Mouse (Mus musculus): ENCODE results near the gene Tmed4. TPM values are rescaled to one million over a fixed set of nuclear protein-coding genes. Genes with fewer than 3 reads are reported as not detected.

Tmed4 gene
- total RNA-seq (2017) = 50.3 and 67.4 TPM in 2 replicates

DNA sequence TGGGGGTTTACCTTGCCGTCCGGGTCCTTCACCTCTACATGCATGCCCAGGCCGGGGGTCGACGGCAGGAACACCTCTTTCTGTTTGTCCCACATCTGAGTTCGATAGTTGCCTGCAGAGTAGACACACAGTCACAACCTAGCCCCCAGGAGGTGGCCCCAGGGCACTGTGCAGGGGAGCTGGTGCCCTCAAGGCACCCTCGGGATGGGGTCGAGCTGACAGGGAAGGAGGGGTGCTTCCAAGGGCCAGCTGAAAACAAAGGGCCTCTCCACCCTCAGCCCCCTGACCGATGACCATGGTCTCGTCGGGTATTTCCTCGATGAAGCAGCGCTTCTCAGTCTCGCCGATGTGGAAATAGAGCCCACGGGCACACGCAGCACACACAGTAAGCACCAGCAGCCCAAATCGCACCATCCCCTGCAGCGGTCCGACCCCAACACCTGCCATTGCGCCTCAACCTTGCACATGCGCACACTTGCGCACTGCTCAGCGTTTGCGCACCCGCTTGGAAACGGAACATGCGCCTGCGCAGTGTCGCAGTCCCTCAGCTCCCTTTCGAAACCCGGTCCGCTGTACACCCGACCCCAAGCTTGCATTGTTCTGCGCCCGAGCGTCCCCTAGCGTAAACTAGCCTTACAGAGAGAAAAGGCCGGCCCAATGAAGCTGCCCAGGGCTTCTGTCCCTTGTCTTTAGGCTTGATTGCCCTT lies at the start of gene Tmed4:
Gene Tmed4 (minus strand): TSS at position 484 of the 707 bp plus-strand sequence.
- ATAC-seq (replicated peaks in 1 of 2; ENCODE audit: insufficient read depth in 1 of 2, low FRiP score in 2 of 2, low TSS enrichment in 1 of 2, low read depth in 1 of 2, poor library complexity in 2 of 2, severe bottlenecking in 2 of 2) = peak; percentile 96 to 98

DNA sequence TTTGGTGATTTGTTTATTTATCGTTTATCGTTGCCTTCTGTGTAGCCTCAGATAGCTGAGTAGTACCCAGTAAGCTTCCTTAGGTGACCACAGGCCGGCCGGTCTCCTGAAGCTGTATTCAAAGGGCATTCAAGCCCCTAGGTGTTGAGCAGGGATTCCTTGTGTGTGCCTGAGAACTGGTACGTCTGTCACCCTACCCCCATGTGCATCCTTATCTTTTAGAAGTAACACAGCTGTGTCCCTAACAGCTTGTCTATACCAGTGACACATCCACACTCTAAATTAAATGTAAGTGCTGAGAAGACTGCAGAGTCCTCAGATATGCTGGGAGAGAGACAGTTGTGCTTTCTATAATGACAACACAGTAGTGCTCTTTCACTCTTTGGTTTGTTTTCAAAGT lies 48.7 kb upstream of the Tmed4 start:
- ATAC-seq (replicated peaks in 1 of 2; ENCODE audit: insufficient read depth in 1 of 2, low FRiP score in 2 of 2, low TSS enrichment in 1 of 2, low read depth in 1 of 2, poor library complexity in 2 of 2, severe bottlenecking in 2 of 2) = no peak

DNA sequence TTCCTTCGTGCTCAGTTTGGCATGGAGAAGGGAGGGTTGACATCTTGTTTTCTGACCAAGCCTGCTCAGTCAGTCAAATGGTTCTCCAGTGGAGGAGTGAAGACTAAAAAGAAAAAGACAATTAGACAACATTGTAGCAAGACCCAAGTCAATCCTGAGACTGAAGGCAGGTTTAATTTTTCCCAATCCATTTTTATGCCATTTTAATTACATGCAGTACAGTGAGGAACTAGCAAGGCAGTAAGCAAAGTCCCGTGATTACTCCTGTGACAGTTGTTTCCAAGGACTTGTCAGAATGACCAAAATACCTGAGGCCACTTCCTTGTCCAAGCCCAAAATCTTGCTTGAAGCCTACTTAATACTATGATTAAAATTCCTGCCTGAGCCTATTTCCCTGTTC lies 47.4 kb upstream of the Tmed4 start:
- ATAC-seq (replicated peaks in 1 of 2; ENCODE audit: insufficient read depth in 1 of 2, low FRiP score in 2 of 2, low TSS enrichment in 1 of 2, low read depth in 1 of 2, poor library complexity in 2 of 2, severe bottlenecking in 2 of 2) = no peak

DNA sequence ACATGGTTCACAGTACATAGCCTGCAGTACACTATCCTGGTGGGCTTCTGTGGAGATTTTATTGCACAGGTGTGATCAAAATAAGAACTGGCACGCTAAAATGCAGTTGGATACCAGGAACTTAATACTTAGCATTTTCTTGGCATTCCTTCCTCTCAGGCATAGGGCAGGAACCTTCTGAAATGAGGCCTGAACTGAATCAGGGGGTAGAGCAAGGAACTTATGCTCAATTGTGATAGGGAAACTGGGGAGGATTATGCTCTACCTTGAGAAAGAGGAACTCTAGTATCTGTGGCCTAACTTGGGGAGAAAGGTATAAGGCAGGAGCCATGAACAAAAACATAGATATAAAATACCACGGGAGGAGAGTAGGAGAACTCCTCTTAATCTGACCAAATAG lies 44.7 kb upstream of the Tmed4 start:
- ATAC-seq (replicated peaks in 1 of 2; ENCODE audit: insufficient read depth in 1 of 2, low FRiP score in 2 of 2, low TSS enrichment in 1 of 2, low read depth in 1 of 2, poor library complexity in 2 of 2, severe bottlenecking in 2 of 2) = no peak

DNA sequence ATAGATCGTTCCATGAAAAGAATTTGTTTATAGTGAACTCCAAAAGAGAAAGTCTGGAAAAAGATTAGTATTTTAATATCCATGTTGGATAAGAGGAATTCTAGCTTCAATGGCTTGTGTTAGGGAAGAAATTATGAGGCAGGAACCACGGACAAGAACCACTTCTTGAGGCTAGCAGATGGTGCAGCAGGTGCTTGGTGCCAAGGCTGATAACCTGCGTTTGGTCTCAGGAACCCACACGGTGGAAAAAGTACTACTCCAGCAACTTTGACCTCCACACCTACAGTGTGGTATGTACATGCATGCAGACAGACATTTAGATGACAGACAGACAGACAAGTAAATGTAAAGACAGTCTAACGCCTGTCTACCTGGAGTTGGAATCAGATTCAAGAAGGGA lies 43.9 kb upstream of the Tmed4 start:
- ATAC-seq (replicated peaks in 1 of 2; ENCODE audit: insufficient read depth in 1 of 2, low FRiP score in 2 of 2, low TSS enrichment in 1 of 2, low read depth in 1 of 2, poor library complexity in 2 of 2, severe bottlenecking in 2 of 2) = no peak

DNA sequence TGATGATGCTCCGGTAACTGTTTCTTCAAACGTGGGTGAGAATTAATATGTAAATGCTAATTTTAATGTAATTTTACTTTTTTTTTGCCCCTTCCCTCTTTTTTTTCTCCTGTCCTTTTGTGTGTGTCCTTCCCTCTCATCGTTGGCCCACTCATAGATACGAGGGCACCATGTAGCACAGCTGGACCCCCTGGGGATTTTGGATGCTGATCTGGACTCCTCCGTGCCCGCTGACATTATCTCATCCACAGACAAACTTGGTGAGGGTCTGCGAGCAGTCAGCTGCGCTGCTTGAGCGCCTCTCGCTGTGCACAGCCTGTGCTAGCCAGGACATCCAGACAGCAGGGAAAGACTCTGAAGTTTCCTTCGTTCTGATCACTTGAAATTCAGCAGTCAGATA lies 42.2 kb upstream of the Tmed4 start:
- ATAC-seq (replicated peaks in 1 of 2; ENCODE audit: insufficient read depth in 1 of 2, low FRiP score in 2 of 2, low TSS enrichment in 1 of 2, low read depth in 1 of 2, poor library complexity in 2 of 2, severe bottlenecking in 2 of 2) = no peak

DNA sequence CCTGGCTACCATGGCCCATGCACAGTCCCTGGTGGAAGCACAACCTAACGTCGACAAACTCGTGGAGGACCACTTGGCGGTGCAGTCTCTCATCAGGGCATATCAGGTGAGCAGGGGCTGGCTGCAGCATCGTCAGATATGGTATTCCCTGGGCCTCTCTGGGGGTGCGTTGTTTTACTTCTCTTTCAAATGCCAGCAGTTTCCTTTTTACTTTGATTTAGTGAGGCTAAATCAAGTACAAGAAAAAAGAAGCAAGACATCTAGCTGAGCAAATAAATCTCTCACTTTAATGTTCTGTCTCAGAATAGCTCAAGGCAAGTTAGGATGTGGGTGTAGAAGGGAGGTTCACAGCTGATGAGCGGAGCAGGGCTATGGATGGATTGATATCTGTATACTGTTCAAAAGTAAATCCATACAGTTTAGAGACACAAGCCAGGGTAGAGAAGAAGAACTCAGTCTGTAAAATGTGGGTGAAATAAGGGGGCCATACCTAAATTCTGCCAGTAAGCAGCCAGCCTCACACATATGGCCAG lies 39.3 kb upstream of the Tmed4 start:
- ATAC-seq (replicated peaks in 1 of 2; ENCODE audit: insufficient read depth in 1 of 2, low FRiP score in 2 of 2, low TSS enrichment in 1 of 2, low read depth in 1 of 2, poor library complexity in 2 of 2, severe bottlenecking in 2 of 2) = peak in 1 of 2 experiments; percentile 42; a peak in 1 of 4 replicates

DNA sequence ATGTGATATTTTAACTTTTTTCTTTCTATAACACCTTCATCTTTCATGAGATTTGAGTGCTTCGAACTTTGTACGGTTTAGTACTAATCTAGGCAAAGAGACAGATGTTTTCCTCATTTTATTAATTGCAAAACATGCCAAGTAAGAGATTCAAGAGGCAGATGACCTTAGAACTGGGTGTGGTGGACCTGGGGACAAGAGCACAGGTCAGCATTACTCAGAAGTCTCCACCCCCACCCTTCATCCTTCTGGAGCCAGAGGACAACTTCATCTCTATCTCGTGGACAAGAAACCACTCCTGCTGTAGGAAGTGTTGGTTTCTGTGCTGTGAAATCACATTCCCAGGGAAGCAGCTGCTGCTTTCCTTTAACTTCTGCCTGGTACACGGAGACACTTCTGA lies 33.5 kb upstream of the Tmed4 start:
- ATAC-seq (replicated peaks in 1 of 2; ENCODE audit: insufficient read depth in 1 of 2, low FRiP score in 2 of 2, low TSS enrichment in 1 of 2, low read depth in 1 of 2, poor library complexity in 2 of 2, severe bottlenecking in 2 of 2) = no peak

DNA sequence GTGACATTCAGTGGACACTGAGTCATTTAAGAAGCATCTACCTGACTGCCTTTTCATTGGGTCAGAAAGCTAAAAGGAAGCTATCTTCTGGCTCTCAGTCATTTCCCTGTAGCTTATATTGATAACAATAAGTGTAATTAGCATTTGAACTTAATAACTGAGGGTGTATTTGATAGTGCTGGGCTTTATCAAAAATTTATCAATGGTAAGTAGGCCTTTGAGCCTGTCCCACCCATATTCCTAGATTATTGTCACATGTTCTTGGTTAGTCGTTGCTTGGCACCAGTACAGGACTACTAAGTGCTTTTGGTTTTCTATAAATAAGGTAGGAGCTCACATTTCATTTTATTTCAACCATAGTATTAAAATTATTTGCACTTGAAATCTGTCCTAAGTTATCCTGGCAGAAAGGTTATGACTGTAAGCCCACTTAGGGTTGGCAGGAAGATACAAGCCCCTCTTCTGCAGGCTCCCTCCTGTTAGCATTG lies 31.3 kb upstream of the Tmed4 start:
- no peak for ATAC-seq (replicated peaks in 1 of 2; ENCODE audit: insufficient read depth in 1 of 2, low FRiP score in 2 of 2, low TSS enrichment in 1 of 2, low read depth in 1 of 2, poor library complexity in 2 of 2, severe bottlenecking in 2 of 2)

DNA sequence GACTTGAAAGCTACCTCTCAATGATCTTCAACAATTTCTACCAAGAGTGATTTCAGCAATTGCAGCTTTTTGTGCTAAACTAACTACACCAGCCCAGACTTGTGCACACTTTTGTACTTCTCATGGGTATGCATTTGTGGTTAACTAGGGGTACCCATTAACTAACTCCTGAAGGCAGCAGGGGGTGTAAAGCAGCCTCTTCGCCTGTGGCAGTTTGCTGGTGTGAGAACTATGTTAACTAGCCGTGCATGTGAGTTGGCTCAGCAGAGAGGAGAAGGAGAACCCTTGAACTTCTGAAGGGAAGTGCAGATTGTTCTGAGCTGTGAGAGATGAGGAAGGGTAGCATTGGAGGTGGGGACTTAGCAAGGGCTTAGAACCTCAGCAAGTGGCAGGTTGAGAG lies 28.1 kb upstream of the Tmed4 start:
- ATAC-seq (replicated peaks in 1 of 2; ENCODE audit: insufficient read depth in 1 of 2, low FRiP score in 2 of 2, low TSS enrichment in 1 of 2, low read depth in 1 of 2, poor library complexity in 2 of 2, severe bottlenecking in 2 of 2) = no peak

DNA sequence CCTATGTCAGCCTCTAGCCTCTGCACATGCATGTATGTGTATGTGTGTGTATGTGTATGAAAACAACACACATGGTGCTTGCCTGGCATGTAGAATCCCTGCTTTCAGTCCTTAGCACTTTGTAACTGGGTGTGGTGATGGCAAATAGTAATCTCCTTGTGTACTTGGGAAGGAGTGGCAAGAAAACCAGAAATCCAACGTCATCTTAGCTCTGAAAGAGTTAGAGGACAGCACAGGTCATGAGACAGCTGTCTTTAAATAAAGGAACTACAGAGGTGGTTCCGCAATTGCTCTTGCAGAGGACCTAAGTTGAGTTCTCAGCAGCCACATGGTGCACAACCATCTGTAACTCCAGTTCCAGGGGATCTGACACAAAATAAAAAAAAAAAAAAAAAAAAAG lies 24.8 kb upstream of the Tmed4 start:
- ATAC-seq (replicated peaks in 1 of 2; ENCODE audit: insufficient read depth in 1 of 2, low FRiP score in 2 of 2, low TSS enrichment in 1 of 2, low read depth in 1 of 2, poor library complexity in 2 of 2, severe bottlenecking in 2 of 2) = peak; percentile 32 to 53; a peak in 1 of 4 replicates

DNA sequence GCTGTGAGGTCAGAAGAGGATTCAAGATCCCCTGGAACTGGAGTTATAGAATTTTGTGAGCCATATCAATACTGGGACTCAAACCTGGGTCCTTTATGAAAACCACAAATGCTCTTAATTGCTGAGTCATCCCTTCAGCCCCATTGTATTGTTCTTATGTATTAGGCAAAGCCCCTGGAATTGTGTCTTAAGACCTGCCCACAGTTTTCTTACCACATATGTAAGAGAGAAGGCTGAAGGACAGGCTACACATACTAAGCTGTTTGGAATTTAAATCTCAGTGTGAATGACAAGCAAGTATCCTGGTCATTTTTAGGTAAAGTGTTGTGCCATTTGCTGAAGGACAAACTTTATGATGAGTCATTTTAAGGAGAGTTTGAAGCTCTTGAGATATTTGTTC lies 21.4 kb upstream of the Tmed4 start:
- ATAC-seq (replicated peaks in 1 of 2; ENCODE audit: insufficient read depth in 1 of 2, low FRiP score in 2 of 2, low TSS enrichment in 1 of 2, low read depth in 1 of 2, poor library complexity in 2 of 2, severe bottlenecking in 2 of 2) = no peak

DNA sequence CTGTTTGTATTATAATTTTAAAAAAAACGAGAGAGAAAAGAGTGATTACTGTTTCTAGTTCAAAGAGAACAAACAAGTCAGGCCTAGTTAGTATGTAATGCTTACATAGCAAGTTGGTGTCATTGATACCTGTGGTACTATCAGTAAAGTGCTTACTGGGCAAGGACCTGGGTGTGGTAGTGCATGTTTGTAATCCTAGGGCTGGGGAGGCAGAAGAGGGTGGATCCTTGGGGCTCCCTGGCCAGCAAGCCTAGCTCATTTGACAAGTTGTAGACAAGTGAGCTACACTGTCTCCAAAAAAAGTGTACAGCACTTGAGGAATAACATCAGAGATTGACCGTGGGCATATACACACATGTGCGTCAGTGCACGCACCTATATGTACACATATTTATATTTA lies 20.0 kb upstream of the Tmed4 start:
- no peak for ATAC-seq (replicated peaks in 1 of 2; ENCODE audit: insufficient read depth in 1 of 2, low FRiP score in 2 of 2, low TSS enrichment in 1 of 2, low read depth in 1 of 2, poor library complexity in 2 of 2, severe bottlenecking in 2 of 2)

DNA sequence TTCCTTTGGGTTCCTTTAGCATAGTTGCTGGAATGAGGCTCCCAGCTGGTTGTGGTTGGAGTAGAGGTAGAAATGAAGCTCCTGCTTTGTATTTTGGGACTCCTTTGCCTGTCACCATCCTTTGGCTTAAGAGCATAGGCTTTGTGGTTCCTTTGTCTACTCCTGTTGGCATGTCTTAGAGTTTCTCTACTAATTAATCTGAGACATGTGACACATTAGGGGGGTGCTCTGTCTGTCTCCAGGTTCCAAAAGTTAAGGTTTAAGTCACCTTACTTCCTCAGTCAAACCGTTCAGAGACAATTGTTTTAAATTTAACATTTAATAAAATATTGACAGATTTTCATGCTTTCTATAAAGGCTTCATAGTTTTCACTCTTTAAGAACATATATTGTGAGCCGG lies 18.9 kb upstream of the Tmed4 start:
- ATAC-seq (replicated peaks in 1 of 2; ENCODE audit: insufficient read depth in 1 of 2, low FRiP score in 2 of 2, low TSS enrichment in 1 of 2, low read depth in 1 of 2, poor library complexity in 2 of 2, severe bottlenecking in 2 of 2) = no peak

DNA sequence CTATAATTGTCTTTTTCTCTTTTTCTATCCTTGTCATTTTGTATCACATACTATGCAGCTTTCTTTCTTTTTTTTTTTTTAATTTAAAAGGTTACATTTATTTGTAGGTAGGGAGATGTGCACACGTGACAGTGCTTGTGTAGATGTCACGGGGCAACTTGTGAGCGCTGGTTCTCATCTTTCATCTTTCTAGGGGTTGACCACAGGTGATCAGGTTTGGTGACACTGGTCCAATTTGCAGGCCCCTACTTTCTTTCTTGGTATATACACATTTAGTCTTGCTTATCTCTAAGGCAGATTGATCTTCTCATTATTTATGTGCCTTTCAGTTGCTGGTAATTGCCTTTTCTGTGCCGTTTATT lies 18.3 kb upstream of the Tmed4 start:
- ATAC-seq (replicated peaks in 1 of 2; ENCODE audit: insufficient read depth in 1 of 2, low FRiP score in 2 of 2, low TSS enrichment in 1 of 2, low read depth in 1 of 2, poor library complexity in 2 of 2, severe bottlenecking in 2 of 2) = no peak

DNA sequence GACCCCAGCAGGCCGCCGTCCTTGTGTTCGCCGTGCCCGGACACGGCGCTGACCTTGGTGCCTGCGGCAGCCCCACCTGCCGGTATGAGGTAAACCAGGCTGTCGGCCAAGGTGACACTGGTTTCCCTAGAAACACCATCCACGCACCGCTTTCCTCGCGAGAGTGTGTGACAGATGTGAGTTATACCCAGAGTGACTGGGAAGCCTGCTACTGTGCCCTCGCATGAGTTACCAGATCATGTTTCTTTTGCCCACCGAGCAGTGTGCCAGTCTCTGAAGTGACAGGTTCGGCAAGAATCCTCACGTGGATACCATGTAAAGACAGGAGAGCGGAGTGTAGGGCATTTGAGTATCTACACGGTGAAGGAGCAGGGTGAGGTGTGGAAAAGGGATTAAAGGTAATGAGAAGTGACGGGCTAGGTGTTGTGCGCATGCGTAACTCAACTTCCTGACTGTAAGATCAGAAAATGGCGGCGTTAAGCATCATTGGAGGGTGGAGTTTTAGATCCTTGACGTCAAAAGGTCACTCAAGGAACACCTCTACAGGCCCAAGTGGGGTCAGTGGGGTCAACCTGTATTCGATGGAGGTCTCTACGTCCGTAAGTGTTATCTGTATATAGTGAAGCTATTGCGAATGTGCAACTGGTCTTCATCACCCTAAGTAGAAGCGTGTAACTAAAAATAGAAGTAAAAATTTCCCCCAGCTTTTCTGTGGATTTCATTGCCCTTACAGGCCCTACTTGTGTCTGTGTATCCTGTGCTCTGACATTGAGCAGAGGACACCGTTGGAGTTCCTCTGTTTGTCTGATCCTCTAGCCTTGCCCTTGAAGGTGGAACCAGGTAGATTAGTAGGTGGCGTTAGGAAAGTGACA lies 17.7 kb upstream of the Tmed4 start:
- ATAC-seq (replicated peaks in 1 of 2; ENCODE audit: insufficient read depth in 1 of 2, low FRiP score in 2 of 2, low TSS enrichment in 1 of 2, low read depth in 1 of 2, poor library complexity in 2 of 2, severe bottlenecking in 2 of 2) = peak; percentile 13 to 61; a peak in 2 of 4 replicates

DNA sequence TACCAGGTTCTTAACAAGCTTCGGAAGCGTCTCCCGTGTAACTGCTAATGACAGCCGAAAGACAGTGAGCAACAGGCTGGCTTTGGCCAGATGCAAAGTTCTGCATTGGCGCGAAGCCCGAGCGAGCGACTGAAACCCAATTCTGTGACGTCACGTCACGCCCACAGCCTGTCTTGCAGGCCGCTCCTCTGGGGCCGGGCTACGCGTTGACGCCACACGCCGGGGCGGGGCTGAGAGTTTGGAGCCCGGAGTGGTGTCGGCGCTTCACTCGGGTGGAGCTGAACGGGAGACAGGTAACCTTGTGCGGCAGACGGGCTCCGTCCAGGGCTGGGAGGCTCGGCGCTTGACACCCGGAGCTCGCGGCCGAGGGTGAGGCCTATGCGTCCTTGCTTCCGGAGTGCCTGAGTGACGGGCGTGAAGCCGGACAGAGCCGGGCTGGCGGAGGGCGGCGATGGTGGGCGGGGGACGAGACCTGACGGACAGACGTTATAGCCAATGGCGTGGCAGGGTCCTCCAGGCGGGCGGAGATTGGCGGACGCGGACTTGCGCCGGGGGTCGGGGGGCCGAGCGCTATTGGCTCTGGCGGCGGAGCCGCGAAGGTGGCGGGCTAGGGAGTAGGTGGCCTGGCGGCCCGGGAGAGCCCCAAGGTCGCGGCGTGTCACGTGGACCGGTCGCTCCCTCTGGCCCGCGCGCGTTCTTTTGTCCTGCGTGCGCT lies 16.9 kb upstream of the Tmed4 start, which contains the start of gene Ogdh:
Gene Ogdh (plus strand): TSS at position 233 of the 715 bp plus-strand sequence.
- peak; percentile 93 to 95 for ATAC-seq (replicated peaks in 1 of 2; ENCODE audit: insufficient read depth in 1 of 2, low FRiP score in 2 of 2, low TSS enrichment in 1 of 2, low read depth in 1 of 2, poor library complexity in 2 of 2, severe bottlenecking in 2 of 2)

DNA sequence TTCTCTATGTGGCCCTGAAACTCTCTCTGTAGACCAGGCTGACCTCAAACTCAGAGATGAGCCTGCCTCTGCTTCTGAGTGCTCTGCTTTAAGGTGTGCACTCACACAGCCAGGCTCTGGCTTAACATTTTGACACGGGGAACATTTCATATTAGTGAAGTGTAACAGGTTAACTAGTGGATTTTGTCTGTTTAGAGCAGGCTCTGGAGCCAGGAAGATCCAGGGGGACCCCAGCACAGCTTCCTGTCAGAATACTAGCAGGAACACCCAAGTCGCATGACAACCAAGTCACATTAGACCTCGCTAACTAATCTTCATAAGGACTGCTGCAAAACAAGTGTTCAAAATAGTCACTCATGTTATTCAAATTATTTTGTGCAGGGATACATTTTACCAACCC lies 16.2 kb upstream of the Tmed4 start:
- ATAC-seq (replicated peaks in 1 of 2; ENCODE audit: insufficient read depth in 1 of 2, low FRiP score in 2 of 2, low TSS enrichment in 1 of 2, low read depth in 1 of 2, poor library complexity in 2 of 2, severe bottlenecking in 2 of 2) = no peak
